Mouse (Mus musculus) cerebellum, postnatal 14 days (tissue): ENCODE measurements at regions not wholly inside any gene's neighbourhood (a gene's known extent, or its start where the extent isn't known, plus 50 kb on each side); places are given as distances from the start of the nearest gene placed in this dataset.

ENCODE experiments used
- DNase-seq, 2 experiments: peaks; one replicate each; pipeline ENCODE4 v3.0.0; 2021; ENCODE audit warnings: mixed read lengths in 2 of 2

DNA sequence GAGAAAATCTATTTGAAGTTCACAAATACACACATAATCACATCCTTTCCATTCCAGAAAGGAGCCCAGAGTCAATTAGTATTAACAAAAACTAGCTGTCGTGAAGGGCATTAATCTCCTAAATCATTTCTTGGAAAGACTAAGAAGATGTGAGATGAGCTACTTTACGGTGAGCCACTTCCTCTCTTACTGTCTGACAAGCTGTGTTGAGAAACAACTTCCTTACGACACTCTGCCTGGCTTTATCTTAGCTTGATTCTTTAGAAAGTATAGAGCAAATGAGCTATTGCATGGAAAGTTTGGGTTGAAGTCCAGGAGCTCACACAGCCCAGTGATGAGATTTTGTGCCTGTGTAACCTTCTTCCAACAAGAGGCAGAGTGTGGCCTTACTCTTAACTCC is 85.2 kb upstream of the Tmem150c start:
- no peak for DNase-seq

GRCm38 (mm10) chr5:100240876-100241275 is 81.3 kb upstream of the Tmem150c start:
- DNase-seq, result peak; percentile 79 to 87

DNA sequence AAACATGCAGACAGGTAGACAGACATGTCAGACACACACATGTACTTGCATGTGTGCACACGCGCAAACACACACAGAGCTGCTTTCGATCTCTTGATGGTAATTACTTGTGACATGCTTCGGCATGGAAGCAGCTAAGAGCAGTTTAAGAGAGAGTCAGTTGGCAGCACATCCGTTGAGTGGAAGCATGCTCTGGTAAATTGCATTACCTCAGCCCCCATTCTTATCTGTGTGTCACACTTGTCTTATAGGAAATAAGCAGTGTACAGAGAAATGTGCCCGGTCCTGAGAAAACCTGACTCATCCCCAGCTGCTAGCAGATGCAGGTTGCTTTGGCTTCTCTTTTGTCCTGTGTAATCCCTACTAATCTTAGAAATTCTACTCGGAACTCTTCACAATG is 80.0 kb upstream of the Tmem150c start:
- DNase-seq, result no peak

GRCm38 (mm10) chr5:100238287-100239036 is 78.9 kb upstream of the Tmem150c start:
- DNase-seq, result no peak

GRCm38 (mm10) chr5:100237674-100238278 is 78.2 kb upstream of the Tmem150c start:
- DNase-seq, result peak; percentile 55 to 66

- no peak for DNase-seq
These were observed 76.7 kb upstream of the Tmem150c start for GRCm38 (mm10) chr5:100236277-100236676.

GRCm38 (mm10) chr5:100232076-100232475 is 72.5 kb upstream of the Tmem150c start:
- no peak for DNase-seq

DNA sequence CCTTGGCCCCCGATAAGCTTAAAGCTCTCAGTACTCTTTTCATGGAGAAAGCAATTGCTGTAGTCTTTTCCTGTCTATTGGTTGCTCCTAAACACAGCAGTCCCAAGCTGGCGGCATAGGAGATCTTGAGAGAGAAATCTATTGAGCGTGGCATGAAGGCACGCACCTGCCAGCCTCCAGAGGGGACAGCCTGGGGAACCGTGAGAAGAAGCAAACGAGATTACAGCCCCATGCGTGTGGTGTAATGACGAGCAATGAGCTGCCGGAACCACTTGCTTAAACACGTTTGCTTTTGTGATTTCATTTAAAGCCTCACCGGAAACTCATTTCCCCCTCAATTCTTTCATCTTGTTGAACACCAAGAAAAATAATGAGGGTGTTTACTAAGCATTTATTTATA is 72.0 kb upstream of the Tmem150c start:
- DNase-seq, result no peak

- no peak for DNase-seq
These were observed 70.4 kb upstream of the Tmem150c start for GRCm38 (mm10) chr5:100230038-100230437.

GRCm38 (mm10) chr5:100227888-100228287 is 68.3 kb upstream of the Tmem150c start:
- DNase-seq, result no peak

DNA sequence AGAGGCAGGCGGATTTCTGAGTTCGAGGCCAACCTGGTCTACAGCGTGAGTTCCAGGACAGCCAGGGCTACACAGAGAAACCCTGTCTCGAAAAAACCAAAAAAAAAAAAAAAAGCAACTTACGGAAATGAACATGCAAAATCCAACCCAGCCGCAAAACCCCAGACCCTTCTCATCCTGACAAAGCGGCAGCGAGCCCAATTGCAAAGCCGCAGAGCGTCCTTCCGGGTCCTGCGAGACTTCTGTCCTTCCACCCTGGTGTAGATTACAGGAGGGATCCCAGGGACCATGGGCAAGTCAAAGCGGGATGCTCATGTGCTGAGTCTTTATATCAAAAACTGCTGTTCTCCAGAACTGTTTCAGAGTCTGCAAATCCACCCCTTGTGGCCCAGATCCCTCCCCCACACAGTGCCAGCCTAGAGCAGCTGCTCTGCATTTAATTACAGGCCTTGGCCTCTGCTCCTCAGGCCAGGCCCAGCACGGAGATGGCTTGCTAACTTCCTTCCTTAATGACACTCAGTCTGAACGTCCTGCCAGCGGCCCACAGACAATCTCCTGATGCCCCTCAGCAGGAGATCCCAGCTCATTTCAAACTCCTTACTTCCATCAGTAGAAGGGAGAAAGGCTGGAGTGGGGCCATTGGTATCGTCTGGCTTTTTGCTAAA is 67.1 kb upstream of the Tmem150c start:
- DNase-seq, result peak; percentile 41 to 42

DNA sequence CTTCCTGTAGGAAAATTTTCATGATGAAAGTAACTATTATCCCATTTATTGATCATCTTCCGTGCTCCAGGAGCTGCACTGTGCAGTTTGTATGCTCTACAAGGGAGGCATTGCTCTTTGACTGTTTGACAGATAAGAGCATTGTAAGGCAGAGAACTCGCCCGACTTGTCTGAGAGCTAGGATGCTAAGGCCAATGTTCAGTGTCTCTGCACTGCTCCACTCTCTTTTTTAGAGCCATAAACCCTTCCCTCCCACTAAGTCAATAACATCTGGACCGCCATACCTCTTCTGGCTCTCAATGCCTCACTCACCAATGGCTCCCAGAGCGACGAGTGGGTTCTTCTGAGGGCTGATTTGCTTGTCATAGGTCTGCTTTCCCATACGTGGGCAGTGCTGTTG is 65.9 kb upstream of the Tmem150c start:
- no peak for DNase-seq

DNA sequence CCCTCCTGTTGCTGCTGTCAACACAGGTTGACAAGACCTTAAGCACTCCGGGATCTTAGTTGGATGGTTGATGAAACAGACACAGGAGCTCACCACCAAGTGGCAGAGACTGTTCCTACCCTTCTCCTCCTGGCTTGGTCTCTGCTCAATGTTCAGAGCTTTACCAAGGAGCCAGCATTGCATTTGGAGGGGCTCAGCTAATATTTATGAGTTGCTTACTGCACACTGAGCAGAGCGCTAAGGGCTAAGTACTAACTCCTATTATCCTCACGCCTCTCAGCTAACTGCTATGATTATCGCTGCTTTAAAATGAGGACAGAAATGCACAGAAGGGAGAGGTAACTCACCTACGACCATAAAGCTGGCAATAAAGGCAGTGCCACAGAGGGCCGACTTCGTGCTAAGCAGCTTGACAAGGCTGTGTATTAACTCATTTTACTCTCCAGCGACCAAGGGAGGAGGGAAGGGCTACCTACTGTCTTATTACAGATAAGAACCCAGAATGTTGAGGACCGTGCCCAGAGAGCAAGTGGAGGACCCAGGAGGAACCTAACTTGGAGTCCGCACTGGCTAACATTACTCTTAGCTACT is 65.3 kb upstream of the Tmem150c start:
- no peak for DNase-seq

DNA sequence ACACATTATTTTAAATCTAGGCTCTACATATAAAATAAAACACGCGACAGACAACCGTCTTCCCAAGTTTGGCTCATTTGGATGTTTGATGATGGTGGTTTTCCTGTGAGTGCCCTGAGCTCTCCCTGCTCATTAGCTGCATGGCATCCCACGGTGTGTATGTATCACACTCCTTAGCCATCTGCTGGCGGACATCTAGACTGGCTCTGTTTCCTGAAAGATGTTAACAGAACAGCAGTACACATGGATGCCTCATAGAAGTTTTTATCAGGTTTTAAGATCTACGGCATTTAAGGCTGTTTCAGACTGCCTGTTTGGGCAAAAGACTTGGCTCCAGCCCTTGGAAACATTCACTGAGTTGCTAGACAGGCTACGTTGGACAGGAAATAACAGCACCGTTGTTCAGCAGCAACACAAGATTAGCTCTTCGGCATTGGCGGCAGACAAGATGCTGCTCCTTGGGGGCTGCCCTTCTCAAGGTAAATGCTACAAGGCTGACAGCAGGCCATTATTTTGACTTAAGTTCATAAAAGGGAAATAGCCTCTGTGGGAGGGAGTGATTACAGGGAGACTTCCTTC is 61.5 kb upstream of the Tmem150c start:
- no peak for DNase-seq

GRCm38 (mm10) chr5:100220320-100220719 is 60.7 kb upstream of the Tmem150c start:
- no peak for DNase-seq

DNA sequence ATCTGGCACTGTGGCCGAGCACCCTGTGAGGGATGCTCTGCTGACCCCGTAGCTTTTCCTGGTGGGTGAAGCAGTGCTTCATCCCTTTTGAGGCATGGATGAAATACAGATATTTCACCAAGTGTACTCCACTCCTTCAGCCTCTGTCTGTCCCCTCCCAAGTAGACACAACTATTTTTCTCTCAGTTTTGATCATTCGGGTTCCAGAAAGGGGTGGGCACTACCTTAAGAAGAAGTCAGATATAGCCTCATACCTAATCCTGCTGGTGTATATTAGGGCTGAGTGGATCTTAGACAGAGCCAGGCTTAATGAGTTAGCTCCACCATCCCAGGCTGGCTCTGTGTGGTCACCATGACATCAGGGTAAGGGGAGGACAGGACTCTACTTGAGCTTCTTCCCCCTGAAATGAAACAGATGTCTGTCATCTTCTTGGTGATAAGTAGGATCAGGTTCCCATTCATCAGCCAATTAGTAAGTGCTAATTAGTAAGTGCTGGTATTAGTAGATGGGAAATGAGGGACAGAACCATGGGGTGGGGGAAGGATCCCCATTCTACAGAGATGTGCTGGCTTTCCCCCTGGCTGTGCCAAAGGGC is 58.7 kb upstream of the Tmem150c start:
- no peak for DNase-seq

DNA sequence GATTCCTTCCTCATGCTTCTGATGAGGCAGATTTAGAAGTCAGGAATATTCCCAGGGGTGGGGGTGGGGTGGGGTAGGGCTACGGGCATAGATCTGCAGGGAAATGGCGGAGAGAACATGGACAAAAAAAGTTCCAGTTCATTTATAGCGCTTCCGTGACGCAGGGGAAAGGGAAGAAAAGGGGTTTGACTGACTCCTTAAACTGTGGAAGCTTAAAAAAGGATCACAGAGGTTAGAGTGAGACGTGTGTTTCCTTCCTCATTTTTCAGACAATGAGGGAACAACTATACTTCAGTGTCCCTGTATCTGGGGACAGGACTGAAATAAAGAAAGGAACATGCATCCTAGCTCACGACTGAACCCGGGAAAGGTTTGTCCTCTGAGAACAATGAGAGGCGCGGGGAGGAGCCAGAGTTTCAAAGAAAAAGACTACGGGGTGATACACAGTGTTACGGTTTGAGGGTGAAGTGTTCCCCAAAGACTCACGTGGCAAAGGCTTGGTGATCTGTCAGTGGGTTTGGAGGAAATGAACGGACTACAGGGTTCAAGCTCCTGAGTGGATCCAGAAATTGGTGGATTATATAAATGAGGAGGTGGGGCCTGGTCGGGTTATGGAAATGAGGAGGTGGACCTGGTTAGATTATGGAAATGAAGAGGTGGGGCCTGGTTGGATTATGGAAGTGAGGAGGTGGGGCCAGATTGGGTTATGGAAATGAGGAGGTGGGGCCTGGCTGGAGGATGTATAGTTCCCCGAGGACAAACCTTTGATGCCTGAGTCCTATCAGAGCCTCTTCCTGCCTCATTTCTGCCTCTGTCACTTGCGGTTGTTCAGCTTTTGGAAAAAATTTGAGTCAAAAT is 57.8 kb upstream of the Tmem150c start:
- no peak for DNase-seq

- DNase-seq, result no peak
These were observed 54.3 kb upstream of the Tmem150c start for GRCm38 (mm10) chr5:100213901-100214300.

- no peak for DNase-seq
These were observed 51.1 kb upstream of the Tmem150c start for GRCm38 (mm10) chr5:100210708-100211107.
